Mouse (Mus musculus) cerebellum, adult 9-11 months (tissue): ENCODE data around the gene Hist1h4a.
"Not testable (repeated sequence)": the region's sequence is repeated elsewhere in the genome, so short reads cannot be mapped to it uniquely, and the experiment has no call there.

ENCODE experiments used
- DNase-seq: peaks from one replicate; pipeline ENCODE4 v3.0.0; 2022

Hist1h4a gene

GRCm38 (mm10) chr13:23740256-23740840 is 20.7 kb downstream of the Hist1h4a start:
- DNase-seq, result no peak

- DNase-seq, result no peak
These were observed 21.1 kb downstream of the Hist1h4a start for GRCm38 (mm10) chr13:23739922-23740252.

GRCm38 (mm10) chr13:23739069-23739921 is 21.7 kb downstream of the Hist1h4a start:
- DNase-seq, result peak; percentile 95

- peak; percentile 85 for DNase-seq
These were observed 22.4 kb downstream of the Hist1h4a start, which contains the start of gene Hist1h1c for GRCm38 (mm10) chr13:23738677-23739068. Gene Hist1h1c (plus strand): TSS chr13:23738808.

GRCm38 (mm10) chr13:23738041-23738440 is 23.0 kb downstream of the Hist1h4a start:
- peak; percentile 24 for DNase-seq

- no peak for DNase-seq
These were observed 23.9 kb downstream of the Hist1h4a start for GRCm38 (mm10) chr13:23737091-23737490.

GRCm38 (mm10) chr13:23732156-23732804 is 28.8 kb downstream of the Hist1h4a start:
- DNase-seq, result no peak

- DNase-seq, result no peak
These were observed 30.6 kb downstream of the Hist1h4a start for GRCm38 (mm10) chr13:23730479-23730878.

- no peak for DNase-seq
These were observed 31.3 kb downstream of the Hist1h4a start for GRCm38 (mm10) chr13:23729706-23730105.

GRCm38 (mm10) chr13:23729192-23729525 is 31.9 kb downstream of the Hist1h4a start:
- DNase-seq, result no peak

GRCm38 (mm10) chr13:23728472-23729191 is 32.4 kb downstream of the Hist1h4a start:
- no peak for DNase-seq

GRCm38 (mm10) chr13:23725213-23725612 is 35.8 kb downstream of the Hist1h4a start:
- no peak for DNase-seq

- DNase-seq, result no peak
These were observed 36.8 kb downstream of the Hist1h4a start for GRCm38 (mm10) chr13:23724239-23724638.

GRCm38 (mm10) chr13:23717593-23718245 is 43.3 kb downstream of the Hist1h4a start:
- not testable (repeated sequence) for DNase-seq

GRCm38 (mm10) chr13:23717176-23717575 is 43.9 kb downstream of the Hist1h4a start:
- no peak for DNase-seq

GRCm38 (mm10) chr13:23716261-23717042 is 44.6 kb downstream of the Hist1h4a start:
- DNase-seq, result no peak
